Mouse (Mus musculus) liver, adult 10 weeks (tissue): ENCODE data around the gene Add1. TPM values are rescaled to one million over a fixed set of nuclear protein-coding genes. Genes with fewer than 3 reads are reported as not detected.

Experiments
- polyA plus RNA-seq: library from polyadenylated mRNA; stranded (reverse); fragments of 350-450 nt; fragmentation: Illumina TruSeq; extraction: RNeasy Lipid Tissue Mini Kit (QIAGEN cat#74804); gene quantifications from one replicate; pipeline ENCODE4 v1.2.3, GENCODE M21; 2014; ENCODE audit warnings: low read depth, low replicate concordance

The Add1 gene
- 21.8 TPM for polyA plus RNA-seq

GRCm38 (mm10) chr5:34573268-34574221, at the start of gene Add1:
Gene Add1, plus strand, starts transcription at chr5:34573664.

GRCm38 (mm10) chr5:34525663-34526476, 47.6 kb upstream of the Add1 start, which contains the start of gene Sh3bp2:
Gene Sh3bp2, plus strand, starts transcription at chr5:34525838.

GRCm38 (mm10) chr5:34636481-34637287, 63.2 kb downstream of the Add1 start, which contains the start of gene Mfsd10:
Gene Mfsd10, minus strand, starts transcription at chr5:34637212.

GRCm38 (mm10) chr5:34659686-34660590, 86.5 kb downstream of the Add1 start, which contains the start of the genes Nop14 and Grk4:
Gene Nop14, minus strand, starts transcription at chr5:34660148.
Gene Grk4, plus strand, starts transcription at chr5:34660379.

Other genes with a start within 250 kb of the Add1 start
- gene Rnf4, start 237.4 kb upstream of the Add1 start, polyA plus RNA-seq, result 69.1 TPM
- gene Fam193a, start 203.7 kb upstream of the Add1 start, polyA plus RNA-seq, result 9.6 TPM
- gene Tnip2, start 59.7 kb upstream of the Add1 start, polyA plus RNA-seq, result 1.9 TPM
- 2.9 TPM for gene Sh3bp2, start 47.8 kb upstream of the Add1 start, polyA plus RNA-seq
- not detected for gene Mfsd10, start 63.5 kb downstream of the Add1 start, polyA plus RNA-seq
- gene Nop14, start 86.5 kb downstream of the Add1 start, polyA plus RNA-seq, result 12.1 TPM
- gene Grk4, start 86.7 kb downstream of the Add1 start, polyA plus RNA-seq, result 3.2 TPM
- 2.3 TPM for gene Htt, start 188.1 kb downstream of the Add1 start, polyA plus RNA-seq